Mouse (Mus musculus) liver, adult (tissue): Measurements from ENCODE around the gene Apeh.

Experiments used
- GATA4 ChIP-seq: IDR thresholded peaks from 2 replicates; pipeline ENCODE4 v1.6.1; 2014; ENCODE audit warnings: mild to moderate bottlenecking, low read length; ENCODE audit not compliant: insufficient replicate concordance

The Apeh gene

DNA sequence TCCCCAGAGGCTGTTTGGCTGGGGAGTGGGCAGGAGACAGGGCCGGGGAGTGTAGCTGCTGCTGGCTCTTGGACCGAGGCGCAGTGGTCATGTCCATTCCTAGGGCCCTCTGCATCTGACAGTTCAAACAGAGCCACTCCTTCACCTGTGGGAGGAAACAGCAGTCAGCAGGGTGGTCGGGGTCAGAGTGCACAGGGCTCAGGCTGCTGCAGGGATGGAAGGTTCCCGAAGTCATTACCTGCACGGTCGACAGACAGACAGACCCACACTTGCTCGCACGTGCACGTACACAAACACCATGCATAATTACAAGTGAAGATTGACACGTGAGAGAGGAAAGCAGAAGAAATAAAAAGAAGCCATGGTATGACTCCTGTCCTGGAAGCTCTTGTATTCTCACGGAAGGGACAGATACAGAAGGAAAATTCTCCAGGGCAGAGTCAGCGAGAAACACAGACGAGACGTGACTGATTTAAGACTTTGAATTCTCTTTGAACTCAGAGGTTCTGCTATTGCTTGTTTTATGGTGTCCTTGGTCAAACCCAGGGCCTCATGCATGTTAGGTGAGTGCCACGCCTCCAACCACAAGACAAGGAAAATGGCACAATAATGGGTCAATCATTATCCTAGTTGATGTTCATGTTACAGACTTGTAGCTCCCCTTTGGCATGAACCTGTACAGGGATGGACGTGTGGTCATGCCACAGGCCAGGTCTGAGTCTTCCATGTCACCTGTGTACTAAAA, 32.2 kb upstream of the Apeh start:
- TF ChIP-seq GATA4: no peak

DNA sequence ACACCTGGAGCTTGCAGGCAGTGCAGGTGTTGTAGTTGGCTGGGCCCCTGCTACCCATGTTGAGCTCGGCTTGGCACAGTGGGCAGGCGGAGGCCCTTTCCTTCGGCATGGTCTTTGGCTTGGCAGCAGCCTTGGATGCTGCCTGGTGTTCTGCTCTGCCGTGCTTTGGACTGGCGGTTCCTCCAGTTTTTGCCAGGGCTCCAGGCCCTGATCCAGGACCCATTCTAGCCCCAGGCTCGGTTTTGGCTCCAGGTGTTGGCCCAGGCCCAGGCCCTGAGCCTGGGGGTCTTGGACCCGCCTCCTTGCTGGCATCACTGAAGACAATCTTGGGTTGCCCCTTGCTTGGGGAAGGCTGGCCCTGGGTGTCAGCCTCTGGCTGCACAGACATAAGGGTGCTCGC, 31.3 kb upstream of the Apeh start:
- no peak for TF ChIP-seq GATA4

DNA sequence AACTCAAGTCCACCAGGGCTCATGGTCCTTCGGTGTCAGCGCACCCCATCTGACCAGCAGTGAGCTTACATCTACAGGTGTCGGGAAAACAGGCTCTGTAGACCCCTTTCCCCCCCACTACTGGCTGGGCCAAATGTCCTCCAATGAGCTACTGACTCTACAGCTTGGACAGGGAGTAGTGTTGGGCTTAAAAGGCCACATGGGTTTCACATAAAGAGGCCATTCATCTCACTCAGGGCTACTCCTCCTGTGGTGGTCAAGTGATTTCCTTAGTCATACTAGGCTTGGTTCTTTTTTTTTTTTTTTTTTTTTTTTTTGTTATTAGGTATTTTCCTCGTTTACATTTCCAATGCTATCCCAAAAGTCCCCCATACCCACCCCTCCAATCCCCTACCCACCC, 29.5 kb upstream of the Apeh start:
- no peak for TF ChIP-seq GATA4

DNA sequence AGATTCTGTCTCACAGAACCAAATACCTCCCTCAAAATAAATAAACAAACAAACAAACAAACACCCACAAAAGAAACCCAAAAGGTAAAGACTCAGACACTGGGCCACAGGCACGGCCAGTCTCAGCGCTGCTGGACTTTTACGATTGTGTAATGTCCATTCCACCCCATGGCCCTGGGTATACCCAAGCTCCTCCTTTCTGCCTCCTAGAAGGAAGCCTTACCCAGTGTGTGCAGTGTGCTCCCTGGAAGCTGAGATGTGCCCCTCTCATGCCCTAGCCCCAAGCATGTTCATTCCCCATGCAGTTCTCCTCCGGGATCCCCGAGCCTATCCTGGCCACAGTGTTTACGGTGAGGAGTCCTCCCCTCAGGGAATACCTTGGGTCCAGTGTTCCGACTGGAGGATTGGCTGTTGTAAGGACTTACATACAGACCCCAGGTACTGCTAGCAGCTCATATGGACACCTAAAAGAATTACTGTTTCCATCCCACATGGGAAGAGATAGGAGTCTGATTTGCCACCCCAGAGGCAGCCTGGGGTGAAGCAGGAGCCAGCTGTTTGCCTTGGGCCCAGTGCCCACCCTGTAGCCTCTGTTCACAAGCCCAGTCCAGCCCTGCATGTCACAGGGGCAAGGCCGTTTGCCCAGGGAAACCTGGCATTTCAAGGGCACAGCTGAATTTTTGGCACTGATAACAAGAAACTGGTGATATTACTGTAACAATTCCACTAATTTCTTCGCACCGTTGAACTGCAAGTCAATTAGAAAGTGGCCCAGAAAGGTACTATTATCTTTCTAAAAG, 27.0 kb upstream of the Apeh start:
- no peak for TF ChIP-seq GATA4

DNA sequence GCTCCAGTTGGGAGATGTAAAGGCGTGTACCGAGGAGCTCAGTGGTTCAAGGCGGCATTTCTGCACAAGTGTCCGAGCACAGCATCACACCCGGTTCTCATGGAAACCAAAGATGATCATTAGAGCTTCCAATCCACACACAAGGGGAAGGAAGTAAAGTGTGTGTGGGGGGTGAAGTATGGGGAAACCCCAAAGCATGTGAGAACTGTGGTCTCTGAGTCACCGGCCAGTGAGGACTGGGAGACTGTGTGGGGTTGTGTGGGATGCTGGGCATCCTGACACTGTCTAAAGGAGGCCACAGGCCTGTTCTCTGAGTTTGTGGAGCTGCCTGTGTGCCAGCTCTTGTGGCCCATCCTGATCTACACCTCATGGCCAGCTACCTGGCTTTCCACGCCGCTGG, 26.3 kb upstream of the Apeh start:
- TF ChIP-seq GATA4: no peak

DNA sequence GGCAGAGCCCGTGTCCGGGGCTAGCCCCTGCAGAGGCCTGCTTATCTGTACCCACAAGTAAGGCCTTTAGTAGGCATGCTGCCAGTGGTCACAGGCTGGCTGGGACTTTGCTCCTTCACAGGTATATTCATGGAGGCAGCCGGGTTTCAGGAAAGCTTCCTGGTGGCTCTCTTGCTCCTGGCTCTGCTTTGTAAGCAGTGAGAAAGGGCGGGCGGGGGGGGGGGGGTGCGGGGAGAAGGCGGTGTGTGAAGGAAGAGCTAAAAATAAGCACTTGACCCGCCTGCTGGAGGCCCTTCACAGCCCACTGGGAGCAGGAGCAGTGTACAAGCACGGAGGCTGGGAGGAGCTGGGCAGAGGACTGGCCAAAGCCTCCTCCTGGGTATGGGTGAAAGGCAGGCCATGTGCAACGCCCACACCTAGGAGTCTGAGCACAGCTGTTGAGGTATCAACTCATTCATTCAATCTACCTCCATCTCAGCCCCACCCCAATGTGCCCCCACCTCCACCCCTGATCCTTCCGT, 25.5 kb upstream of the Apeh start:
- TF ChIP-seq GATA4: no peak

DNA sequence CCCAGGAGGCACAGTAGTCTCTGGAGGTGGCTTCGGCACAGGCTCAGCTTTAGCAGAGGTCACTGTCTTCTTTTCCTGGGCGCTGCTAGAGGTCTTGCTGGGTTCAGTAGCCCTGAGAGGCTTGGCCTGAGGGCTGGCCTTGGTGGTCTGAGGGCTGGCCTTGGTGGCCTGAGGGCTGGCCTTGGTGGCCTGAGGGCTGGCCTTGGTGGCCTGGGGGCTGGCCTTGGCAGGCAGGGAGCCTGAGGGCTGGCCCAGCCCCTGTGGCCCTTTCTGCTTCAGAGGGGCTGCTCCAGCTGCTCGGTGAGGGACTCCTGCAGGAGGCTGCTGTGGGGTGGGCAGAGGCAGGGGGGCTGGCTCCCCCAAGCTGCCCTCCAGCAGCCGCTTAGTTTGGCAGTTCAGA, 22.7 kb upstream of the Apeh start:
- no peak for TF ChIP-seq GATA4

DNA sequence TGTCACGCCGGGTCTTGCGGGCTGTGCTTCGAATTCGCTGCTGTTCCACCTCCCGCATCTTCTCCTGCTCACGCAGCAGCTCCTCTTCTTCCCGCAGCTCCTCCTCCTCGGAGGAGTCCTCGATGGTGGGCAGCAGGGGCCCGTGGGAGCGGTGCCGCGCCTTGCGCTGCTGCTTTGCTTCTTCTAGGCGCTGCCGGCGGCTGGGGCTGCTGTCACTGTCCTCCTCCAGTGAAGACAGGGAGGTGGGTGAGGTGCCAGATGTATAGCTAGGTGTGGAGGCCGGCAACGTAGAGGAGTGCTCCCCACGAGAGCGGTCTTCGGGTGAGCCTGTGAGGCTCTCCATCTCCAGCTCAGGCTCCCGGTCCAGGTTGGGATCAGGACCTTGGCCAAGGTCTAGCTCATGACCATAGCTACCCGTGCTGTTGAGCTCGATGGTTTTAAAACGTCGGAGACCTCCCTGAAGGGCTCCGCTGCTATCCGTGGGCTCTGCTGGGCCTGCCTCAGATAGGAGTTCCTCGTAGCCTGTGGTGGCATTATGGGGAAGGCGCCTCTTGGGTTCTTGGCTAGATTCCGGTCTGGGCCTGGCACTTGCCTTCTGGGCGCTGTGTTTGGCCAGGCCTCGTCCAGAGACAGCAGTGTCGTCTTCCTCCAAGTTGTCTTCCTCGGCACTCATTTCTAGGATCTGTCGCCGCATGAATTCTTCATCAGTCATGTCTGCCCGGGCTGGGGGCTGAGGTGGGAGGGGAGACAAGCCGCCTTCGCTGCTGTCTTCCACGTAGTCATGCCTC, 21.1 kb upstream of the Apeh start:
- TF ChIP-seq GATA4: no peak

DNA sequence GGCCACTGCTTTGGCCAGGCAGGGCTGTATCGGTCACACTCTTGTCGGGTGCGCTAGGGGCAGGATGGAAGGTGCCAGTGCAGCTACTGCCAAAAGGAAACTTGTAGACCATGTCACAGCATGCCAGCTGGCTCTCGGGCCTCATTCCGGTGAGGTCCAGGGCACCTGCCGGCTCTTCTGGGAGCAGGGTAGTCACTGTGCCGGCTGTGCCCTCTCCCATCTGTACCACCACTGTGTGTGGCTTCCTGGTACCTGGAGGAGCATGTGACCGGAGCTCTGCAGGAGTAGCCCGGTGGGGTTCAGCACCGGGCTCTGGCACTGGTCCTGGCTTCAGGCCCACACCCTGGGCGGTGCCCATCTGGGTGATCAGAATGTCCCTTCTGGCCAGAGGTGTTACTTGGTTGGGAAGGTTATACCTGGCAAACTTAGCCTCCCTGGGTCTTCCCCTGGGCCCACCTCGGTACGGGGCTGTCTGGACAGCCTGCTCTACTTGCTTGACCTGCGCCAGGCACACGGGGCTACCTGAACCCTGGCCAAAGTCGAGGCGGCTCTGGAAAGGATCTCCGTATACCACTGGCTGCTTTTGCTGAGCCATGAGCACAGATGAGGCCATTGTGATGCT, 18.4 kb upstream of the Apeh start:
- TF ChIP-seq GATA4: no peak

DNA sequence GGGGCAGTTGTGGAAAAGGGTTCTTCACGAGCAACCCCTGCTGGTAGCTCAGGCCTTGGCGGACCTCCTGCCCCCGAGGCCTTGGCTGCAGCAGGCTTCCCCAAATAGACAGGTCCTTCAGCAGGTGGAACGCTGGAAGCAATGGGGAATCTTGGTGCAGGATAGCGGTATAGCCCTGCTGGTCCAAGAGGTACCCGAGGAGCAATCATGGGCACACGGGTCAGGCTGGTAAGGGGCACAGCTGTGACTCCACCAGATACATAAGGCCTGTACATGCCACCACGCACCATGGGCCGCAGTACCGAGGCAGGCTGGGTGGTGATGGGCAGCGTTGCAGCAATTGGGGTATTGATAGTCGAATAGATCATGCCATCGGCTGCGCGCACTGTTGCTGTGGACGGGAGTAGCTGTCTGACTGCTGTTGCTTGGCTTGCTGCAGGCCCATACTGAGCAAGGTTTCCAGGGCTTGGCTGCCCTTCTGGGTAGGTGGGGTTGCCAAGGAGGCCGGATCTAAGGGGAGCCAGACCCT, 17.3 kb upstream of the Apeh start:
- TF ChIP-seq GATA4: no peak

DNA sequence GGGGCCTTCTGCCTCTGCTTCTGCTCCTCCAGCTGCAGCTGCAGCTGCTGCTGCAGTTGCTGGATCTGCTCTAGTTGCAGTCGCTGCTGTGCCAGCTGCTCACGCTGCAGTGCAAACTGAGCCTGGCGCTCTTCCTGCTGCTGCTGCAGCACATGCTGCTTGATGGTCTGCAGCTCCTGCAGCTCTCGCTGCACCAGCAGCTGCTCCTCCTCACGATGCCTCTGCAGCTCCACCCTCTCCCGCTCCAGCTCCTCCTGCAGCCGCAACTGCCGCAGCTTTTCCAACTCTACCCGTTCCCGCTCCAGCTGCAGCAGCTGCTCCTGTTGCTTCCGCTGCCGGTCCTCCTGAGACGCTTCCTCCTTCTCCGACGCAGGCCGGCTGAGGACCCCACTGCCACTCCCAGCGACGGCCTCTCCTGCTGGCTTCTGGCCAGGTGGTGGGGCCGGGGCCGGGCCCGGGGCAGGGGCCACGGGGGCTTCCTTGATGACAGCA, 16.7 kb upstream of the Apeh start:
- no peak for TF ChIP-seq GATA4

DNA sequence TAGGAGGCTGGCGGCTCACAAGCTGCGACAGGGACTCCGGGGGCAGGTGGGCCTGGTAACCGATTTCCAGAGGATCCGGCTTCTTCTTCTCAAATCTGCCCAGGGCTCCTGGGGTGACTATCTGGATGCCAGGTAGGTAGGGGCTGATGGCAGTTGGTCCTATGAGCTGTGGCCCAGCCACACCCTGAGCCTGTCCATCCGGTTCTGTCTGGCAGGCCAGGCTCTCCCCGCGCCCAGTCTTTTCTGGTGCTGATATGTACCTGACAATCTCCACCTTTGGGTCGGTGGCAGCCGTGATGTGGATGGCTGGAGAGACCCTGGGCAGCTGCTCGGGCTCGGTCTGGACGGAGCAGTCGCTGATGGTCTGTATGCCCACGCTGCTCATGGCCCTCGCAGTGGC, 15.8 kb upstream of the Apeh start:
- TF ChIP-seq GATA4: no peak

DNA sequence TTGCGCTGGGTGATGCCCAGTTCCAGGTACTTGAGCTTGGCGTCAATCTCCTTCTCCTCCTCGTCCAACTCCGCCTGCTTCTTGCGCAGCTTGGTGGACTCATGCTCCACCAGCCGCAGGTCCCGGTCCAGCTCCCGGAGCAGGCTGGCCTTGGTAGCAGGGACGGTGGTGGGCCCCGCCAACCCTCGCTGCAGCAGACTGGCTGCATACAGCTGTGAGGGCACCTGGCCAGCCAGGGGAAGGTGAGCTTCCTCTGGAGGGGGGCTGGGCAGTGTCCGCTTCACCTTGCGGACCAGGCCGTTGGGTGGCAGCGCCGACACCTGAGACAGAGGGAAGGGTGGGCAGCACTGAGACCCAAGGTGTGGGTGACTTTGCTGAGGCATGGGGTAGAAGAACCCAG, 13.5 kb upstream of the Apeh start:
- TF ChIP-seq GATA4: no peak

DNA sequence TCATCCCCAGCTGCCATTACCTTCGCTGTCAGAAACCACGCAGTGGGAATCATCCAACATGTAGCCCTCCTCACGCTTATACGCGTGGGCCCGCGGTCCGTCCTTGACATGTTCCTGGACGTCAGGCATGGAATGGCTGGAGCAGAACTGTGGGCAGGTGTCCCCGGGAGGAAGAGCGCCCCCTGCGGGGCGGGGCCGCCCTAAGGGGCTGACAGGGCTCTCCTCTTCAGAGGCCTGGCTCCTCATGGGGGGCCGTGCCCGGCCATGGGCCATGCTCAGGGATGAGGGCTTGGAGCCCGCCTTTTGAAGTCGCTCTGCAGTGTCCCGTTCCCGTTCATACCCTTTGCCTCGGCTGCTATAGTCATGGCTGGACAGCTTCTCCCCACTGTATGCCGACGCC, 11.7 kb upstream of the Apeh start:
- no peak for TF ChIP-seq GATA4

DNA sequence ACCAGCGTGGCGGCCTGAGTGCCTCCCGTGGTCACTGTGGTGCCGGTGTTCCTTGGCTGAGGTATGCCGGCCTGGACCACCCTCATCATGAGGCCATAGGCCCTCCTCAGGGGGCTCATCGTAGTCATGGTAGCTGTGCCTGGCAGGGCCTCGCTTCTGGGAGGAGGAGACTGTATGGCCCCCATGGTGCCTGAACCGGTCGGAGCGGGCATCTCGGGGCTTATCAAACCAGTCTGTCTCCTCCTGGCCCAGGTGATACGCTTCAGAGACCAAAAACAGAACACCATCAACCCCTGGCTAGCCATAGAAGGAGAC, 11.1 kb upstream of the Apeh start:
- TF ChIP-seq GATA4: no peak
